Mouse (Mus musculus) lung, postnatal 0 days (tissue): ENCODE data around the gene Slc44a3. TPM values are rescaled to one million over a fixed set of nuclear protein-coding genes. Genes with fewer than 3 reads are reported as not detected.

Experiments
- ATAC-seq: fragments of 200-750 bp; cut with Nextera tagmentation; 2 replicates; pipeline ENCODE4 v1.8.0; 2017; ENCODE audit warnings: moderate library complexity
- DNase-seq: peaks from one replicate; pipeline ENCODE4 v3.0.0-alpha.2; 2016; ENCODE audit warnings: low spot score
- H3K27ac ChIP-seq: fragments of 300-500 bp; sonication (generic); 2 replicates; pipeline ENCODE4 v1.5.1; 2014; ENCODE audit warnings: antibody characterized with exemption, mild to moderate bottlenecking, low read length, mixed read lengths
- H3K27me3 ChIP-seq: fragments of 300-500 bp; sonication (generic); replicated peaks from 2 replicates; pipeline ENCODE4 v1.6.1; 2014; ENCODE audit warnings: low read length, mixed read lengths; ENCODE audit not compliant: insufficient read depth
- H3K36me3 ChIP-seq: fragments of 300-500 bp; sonication (generic); 2 replicates; pipeline ENCODE4 v1.6.1; 2014; ENCODE audit warnings: low read length, mixed read lengths; ENCODE audit not compliant: insufficient read depth
- H3K4me1 ChIP-seq: fragments of 300-500 bp; sonication (generic); 2 replicates; pipeline ENCODE4 v1.6.1; 2014; ENCODE audit warnings: antibody characterized with exemption, low read depth, low read length, mixed read lengths; ENCODE audit not compliant: insufficient read depth
- H3K4me2 ChIP-seq: fragments of 300-500 bp; sonication (generic); replicated peaks from 2 replicates; pipeline ENCODE4 v1.6.1; 2014; ENCODE audit warnings: low read depth, mild to moderate bottlenecking, low read length, moderate library complexity, mixed read lengths
- H3K4me3 ChIP-seq: fragments of 300-500 bp; sonication (generic); 2 replicates; pipeline ENCODE4 v1.5.1; 2014; ENCODE audit warnings: low read depth, low read length
- H3K9ac ChIP-seq: fragments of 300-500 bp; sonication (generic); replicated peaks from 2 replicates; pipeline ENCODE4 v1.6.1; 2014; ENCODE audit warnings: low read depth, mild to moderate bottlenecking
- H3K9me3 ChIP-seq: fragments of 300-500 bp; sonication (generic); 2 replicates; pipeline ENCODE4 v1.6.1; 2016; ENCODE audit warnings: low read length, mixed read lengths
- CTCF ChIP-seq: IDR thresholded peaks from 2 replicates; pipeline ENCODE4 v1.5.1; 2016; ENCODE audit warnings: antibody characterized with exemption, mild to moderate bottlenecking
- EP300 ChIP-seq: IDR thresholded peaks from 2 replicates; pipeline ENCODE4 v1.6.1; 2016; ENCODE audit warnings: antibody characterized with exemption, mild to moderate bottlenecking, control low read depth
- WGBS: fragments of 180-500 bp; shearing (Covaris S2); extraction: QIAGEN DNeasy Blood & Tissue Kit; methylation state at CpG from one replicate; pipeline ENCODE4 v1.1.7; 2014; 5-methylcytosine and 5-hydroxymethylcytosine counted together
- polyA plus RNA-seq: library from polyadenylated mRNA; unstranded; fragments of >200 nt; fragmentation: Nextera tagmentation; extraction: Ambion mirVana; gene quantifications from 2 replicates; pipeline ENCODE4 v1.2.1, GENCODE M21; 2015

Gene Slc44a3
- polyA plus RNA-seq, 1 experiment from 2014 or later: 45.4 TPM

- no peaks in the 10 kb centered on the region for H3K36me3 ChIP-seq
- DNase-seq (no peak), ATAC-seq (no peak)
- no peak overlapping the region for H3K4me2 ChIP-seq
- no peak overlapping the region for H3K27ac ChIP-seq
- TF ChIP-seq EP300 (no peak), CTCF (no peak)
- H3K27me3 ChIP-seq: no peaks in the 10 kb centered on the region
- H3K9me3 ChIP-seq: no peaks in the 10 kb centered on the region
- no peak overlapping the region for H3K4me3 ChIP-seq
- H3K9ac ChIP-seq: no peak overlapping the region
- H3K4me1 ChIP-seq: no peaks in the 10 kb centered on the region
- WGBS: 25% methylated on average over 5 of the region's 5 CpGs
These were observed 31.5 kb downstream of the Slc44a3 start for GRCm38 (mm10) chr3:121500734-121501133.

- no peaks in the 10 kb centered on the region for H3K27me3 ChIP-seq
- H3K9me3 ChIP-seq: no peaks in the 10 kb centered on the region
- no peak overlapping the region for H3K27ac ChIP-seq
- DNase-seq (peak; percentile 86), ATAC-seq (peak; percentile 77)
- no peak overlapping the region for H3K4me2 ChIP-seq
- H3K36me3 ChIP-seq: no peaks in the 10 kb centered on the region
- no peak overlapping the region for H3K4me3 ChIP-seq
- no peak for TF ChIP-seq EP300
- TF ChIP-seq CTCF: peak; percentile 96
- WGBS: 39% methylated on average over 10 of the region's 10 CpGs
- no peaks in the 10 kb centered on the region for H3K4me1 ChIP-seq
- H3K9ac ChIP-seq: no peak overlapping the region
These were observed 32.0 kb downstream of the Slc44a3 start for GRCm38 (mm10) chr3:121500225-121500624.

- no peak overlapping the region for H3K27ac ChIP-seq
- no peak for ATAC-seq
- no peaks in the 10 kb centered on the region for H3K9me3 ChIP-seq
- TF ChIP-seq CTCF (no peak), EP300 (no peak)
- no peak overlapping the region for H3K4me3 ChIP-seq
- whole genome bisulfite sequencing: 80% methylated on average over 7 of the region's 7 CpGs
- H3K27me3 ChIP-seq: no peaks in the 10 kb centered on the region
- H3K4me2 ChIP-seq: no peak overlapping the region
- H3K9ac ChIP-seq: no peak overlapping the region
- no peaks in the 10 kb centered on the region for H3K4me1 ChIP-seq
- no peaks in the 10 kb centered on the region for H3K36me3 ChIP-seq
- DNase-seq: no peak
These were observed 38.2 kb downstream of the Slc44a3 start for GRCm38 (mm10) chr3:121493997-121494421.

GRCm38 (mm10) chr3:121492026-121492425, 40.2 kb downstream of the Slc44a3 start:
- TF ChIP-seq EP300 (no peak), CTCF (no peak)
- no peaks in the 10 kb centered on the region for H3K4me1 ChIP-seq
- no peak overlapping the region for H3K9ac ChIP-seq
- H3K4me3 ChIP-seq: no peak overlapping the region
- ATAC-seq (no peak), DNase-seq (no peak)
- WGBS: 58% methylated on average over 5 of the region's 5 CpGs
- no peak overlapping the region for H3K4me2 ChIP-seq
- H3K27me3 ChIP-seq: no peaks in the 10 kb centered on the region
- H3K27ac ChIP-seq: no peak overlapping the region
- no peaks in the 10 kb centered on the region for H3K36me3 ChIP-seq
- H3K9me3 ChIP-seq: no peaks in the 10 kb centered on the region

- Histone ChIP-seq H3K27ac (no peak overlapping the region), H3K36me3 (no peaks in the 10 kb centered on the region), H3K4me3 (no peak overlapping the region), H3K9ac (no peak overlapping the region), H3K27me3 (no peaks in the 10 kb centered on the region), H3K9me3 (no peaks in the 10 kb centered on the region), H3K4me2 (no peak overlapping the region), H3K4me1 (no peaks in the 10 kb centered on the region)
- ATAC-seq (peak; percentile 9; the same call in 1 of the 2 replicates), DNase-seq (peak; percentile 31)
- TF ChIP-seq CTCF (no peak), EP300 (no peak)
- 49% methylated on average over 5 of the region's 5 CpGs for WGBS
These were observed 41.3 kb downstream of the Slc44a3 start for GRCm38 (mm10) chr3:121490941-121491340.

GRCm38 (mm10) chr3:121489462-121490118, 42.6 kb downstream of the Slc44a3 start:
- TF ChIP-seq CTCF: no peak
- TF ChIP-seq EP300: no peak
- Histone ChIP-seq H3K36me3 (no peaks in the 10 kb centered on the region), H3K27me3 (no peaks in the 10 kb centered on the region), H3K27ac (no peak overlapping the region), H3K4me1 (no peaks in the 10 kb centered on the region), H3K9me3 (no peaks in the 10 kb centered on the region), H3K4me3 (no peak overlapping the region), H3K4me2 (no peak overlapping the region), H3K9ac (no peak overlapping the region)
- ATAC-seq: peak; percentile 35; the same call in 1 of the 2 replicates
- no peak for DNase-seq
- WGBS: 58% methylated on average over 12 of the region's 12 CpGs
